23 mouse cellular contexts compared by ENCODE assay signal in the genomic region with DNA sequence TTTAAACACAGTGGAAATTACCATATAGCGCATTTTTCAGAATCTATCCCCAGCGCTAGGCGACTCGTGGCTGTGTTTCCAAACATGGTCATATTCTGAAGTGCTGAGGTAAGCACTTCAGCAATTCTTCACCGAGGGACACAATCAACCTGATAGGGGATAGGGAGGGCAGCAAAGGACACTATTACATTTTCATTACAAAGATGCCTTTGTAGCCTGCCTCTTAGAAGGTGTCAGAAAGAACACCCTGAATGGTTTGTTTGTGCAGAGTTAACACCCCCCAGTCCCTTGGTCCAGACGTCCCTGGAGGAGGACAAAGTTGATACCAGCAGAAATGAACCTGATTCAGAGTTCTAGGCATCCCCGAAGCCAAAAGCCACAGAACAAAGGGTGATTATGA. TPM values are rescaled to one million over a fixed set of nuclear protein-coding genes. Genes with fewer than 3 reads are reported as not detected.
DNase-seq lines count a peak whose midpoint lies in the region; TF ChIP-seq lines count a peak whose summit lies in the region.
"Had no signal": no experiment of that assay in that cellular context is flagged by ENCODE, and none has a peak within 500 bp of the region (broad histone marks: within the 10 kb centered on the region; RNA-seq: fewer than 3 reads in every experiment).

No protein-coding gene starts in this region.

- intact Hi-C loops in heart, postnatal 36 days (cut with DNase I): no loop called here

- peak overlapping the region; percentile 75; the same call in 1 of the 2 replicates for H3K27ac ChIP-seq in testis, adult 2 months (ENCODE audit: control insufficient read depth, insufficient read depth, low read depth, low read length)
- H3K27ac ChIP-seq: embryonic facial prominence, embryonic 10.5 days; embryonic facial prominence, embryonic 12.5 days; forebrain, embryonic 13.5 days; forebrain, embryonic 15.5 days had no signal

- no peaks in the 10 kb centered on the region for H3K36me3 ChIP-seq in testis, adult 2 months (ENCODE audit: control insufficient read depth, insufficient read depth, low read length)
- H3K36me3 ChIP-seq: embryonic facial prominence, embryonic 10.5 days; embryonic facial prominence, embryonic 12.5 days; forebrain, embryonic 15.5 days; G1E had no signal

- no peak for TF ChIP-seq POLR2A in testis, adult 2 months (IDR thresholded peaks at IDR 0.05; ENCODE audit: control insufficient read depth, low read depth, low read length)

- peak overlapping the region; percentile 18 for H3K4me3 ChIP-seq in testis, adult 2 months (ENCODE audit: control insufficient read depth, low read depth, low read length)
- H3K4me3 ChIP-seq: embryonic facial prominence, embryonic 10.5 days; embryonic facial prominence, embryonic 12.5 days; forebrain, embryonic 13.5 days; forebrain, embryonic 15.5 days had no signal

- peaks cover 6% of the 10 kb centered on the region for H3K4me1 ChIP-seq in testis, adult 2 months (ENCODE audit: control insufficient read depth, insufficient read depth, low read length)
- H3K4me1 ChIP-seq: embryonic facial prominence, embryonic 10.5 days; embryonic facial prominence, embryonic 12.5 days; forebrain, embryonic 13.5 days; forebrain, embryonic 15.5 days had no signal

- no peak for TF ChIP-seq CTCF in testis, adult 2 months (IDR thresholded peaks at IDR 0.05; ENCODE audit: control insufficient read depth, insufficient read depth, insufficient replicate concordance, low read depth, low read length)

- DNase-seq in heart, adult 11 months: peak; percentile 69
- no peak for DNase-seq in heart, postnatal 36 days
- no peak for DNase-seq in testis, postnatal 10 days (ENCODE audit: low spot score)
- peak; percentile 64 for DNase-seq in testis, postnatal 14 days (ENCODE audit: low spot score)
- DNase-seq in right cerebral cortex, postnatal 4 days: no peak
- DNase-seq: adrenal gland, adult 8-10 months; adrenal gland, postnatal 14 days; adrenal gland, postnatal 36 days; B cell, adult 2 months; cerebellum, adult 11-12 months; cerebellum, adult 2 months; cerebellum, adult 9-10 months; cerebellum, postnatal 10 days; cerebellum, postnatal 25 days; forebrain, postnatal 0 days had no signal

- H3K27me3 ChIP-seq in testis, adult 2 months (ENCODE audit: control insufficient read depth, insufficient read depth, low read length): no peaks in the 10 kb centered on the region
- H3K27me3 ChIP-seq: embryonic facial prominence, embryonic 12.5 days; forebrain, embryonic 13.5 days; forebrain, embryonic 15.5 days; Patski had no signal

RNA-seq across cellular contexts. Expression of gene Trank1, which starts 15.1 kb away (rescaled TPM):
- not detected for total RNA-seq in heart, postnatal 36 days (2021)
- 21.3 and 25.0 TPM in 2 replicates for polyA plus RNA-seq in testis, adult 2 months (2012; rRNA removed)
- polyA plus RNA-seq: CD4-positive, CD25-positive, alpha-beta regulatory T cell, adult 4 months; G1E had no signal

RNA-seq across cellular contexts. Expression of gene Epm2aip1, which starts 24.7 kb away (rescaled TPM):
- total RNA-seq in heart, postnatal 36 days (2021): 10 to 100 TPM; 17.1 to 25.1 TPM
- polyA plus RNA-seq in testis, adult 2 months (2012; rRNA removed): 3.6 and 4.2 TPM in 2 replicates

RNA-seq across cellular contexts. Expression of gene Mlh1, which starts 24.8 kb away (rescaled TPM):
- total RNA-seq in heart, postnatal 36 days (2021): 1 to 10 TPM; 7.7 to 8.5 TPM
- 10.1 and 12.1 TPM in 2 replicates for polyA plus RNA-seq in testis, adult 2 months (2012; rRNA removed)

Comparison
In these comparisons a context has a peak if more than half of its experiments do, and no peak if none do; other contexts are left out.
1. DNase-seq: peak in heart, adult 11 months (single experiment) and testis, postnatal 14 days (single experiment); none in heart, postnatal 36 days (0 of 2), testis, postnatal 10 days (single experiment) and right cerebral cortex, postnatal 4 days (single experiment).